Mouse (Mus musculus): ENCODE measurements around the gene Gclc. TPM values are rescaled to one million over a fixed set of nuclear protein-coding genes. Genes with fewer than 3 reads are reported as not detected.

Gclc gene
- polyA plus RNA-seq (2016; fragmentation: Nextera tagmentation; extraction: Ambion mirVana): 12.6 and 12.9 TPM in 2 replicates

DNA sequence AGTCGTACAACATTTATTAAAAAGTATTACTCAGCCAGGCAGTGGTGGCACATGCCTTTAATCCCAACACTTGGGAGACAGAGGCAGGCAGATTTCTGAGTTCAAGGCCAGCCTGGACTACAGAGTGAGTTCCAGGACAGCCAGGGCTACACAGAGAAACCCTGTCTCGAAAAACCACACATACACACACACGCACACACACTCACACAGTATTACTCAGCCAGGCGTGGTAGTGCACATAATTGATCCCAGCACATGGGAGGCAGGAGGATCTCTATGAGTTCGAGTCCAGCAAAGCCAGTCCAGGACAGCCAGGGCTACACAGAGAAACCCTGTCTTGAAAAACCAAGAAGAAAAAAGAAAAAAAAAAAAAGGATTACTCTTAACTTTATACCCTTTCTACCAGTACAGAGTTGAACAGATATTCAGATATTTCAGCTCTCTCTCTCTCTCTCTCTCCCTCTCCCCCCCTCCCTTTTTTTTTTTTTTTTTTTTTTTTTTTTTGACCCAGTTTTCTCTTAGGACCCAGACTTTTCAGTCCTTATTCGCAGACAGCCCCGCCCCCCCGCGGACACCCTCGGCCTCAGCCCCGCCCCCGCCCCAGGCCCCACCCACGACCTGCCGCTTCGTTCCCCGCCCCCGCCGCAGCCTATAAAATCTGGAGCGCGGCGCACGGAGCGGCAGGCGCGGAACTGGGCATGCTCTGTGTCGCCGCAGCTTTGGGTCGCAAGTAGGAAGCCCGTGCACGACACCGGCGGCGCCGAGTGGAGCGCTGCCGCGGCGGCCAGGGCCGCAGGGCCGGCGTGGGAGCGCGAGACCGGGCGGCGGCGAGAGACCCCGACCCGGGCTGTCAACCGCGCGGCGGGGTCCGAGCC, at the start of gene Gclc:
TSS of gene Gclc (plus strand) at position 683 of the 875 bp plus-strand sequence.
- peak; percentile 94 for DNase-seq (ENCODE audit: low spot score)
- H3K9me3 ChIP-seq (replicated peaks): no peaks in the 10 kb centered on the region
- peaks cover 26% of the 10 kb centered on the region for H3K4me1 ChIP-seq
- no peaks in the 10 kb centered on the region for H3K36me3 ChIP-seq
- H3K27ac ChIP-seq: peak within 1 kb of the TSS; percentile 95
- WGBS: 8% methylated on average over 53 of the region's 54 CpGs
- H3K4me3 ChIP-seq: peak within 1 kb of the TSS; percentile 85
- H3K27me3 ChIP-seq (ENCODE audit: low read depth, poor library complexity, severe bottlenecking): no peaks in the 10 kb centered on the region

GRCm38 (mm10) chr9:77706515-77706914, 47.8 kb upstream of the Gclc start:
- no peak overlapping the region for H3K27ac ChIP-seq
- H3K9me3 ChIP-seq (replicated peaks): no peaks in the 10 kb centered on the region
- 86% methylated on average over 6 of the region's 6 CpGs for WGBS
- H3K27me3 ChIP-seq (ENCODE audit: low read depth, poor library complexity, severe bottlenecking): no peaks in the 10 kb centered on the region
- no peaks in the 10 kb centered on the region for H3K4me1 ChIP-seq
- no peak overlapping the region for H3K4me3 ChIP-seq
- no peak for DNase-seq (ENCODE audit: low spot score)
- no peaks in the 10 kb centered on the region for H3K36me3 ChIP-seq

- 89% methylated on average over 9 of the region's 9 CpGs for WGBS
- Histone ChIP-seq H3K36me3 (no peaks in the 10 kb centered on the region), H3K27me3 (ENCODE audit: low read depth, poor library complexity, severe bottlenecking) (no peaks in the 10 kb centered on the region), H3K4me1 (no peaks in the 10 kb centered on the region), H3K9me3 (replicated peaks) (no peaks in the 10 kb centered on the region), H3K27ac (no peak overlapping the region), H3K4me3 (no peak overlapping the region)
- DNase-seq (ENCODE audit: low spot score): no peak
Measured at GRCm38 (mm10) chr9:77707433-77708139, 46.7 kb upstream of the Gclc start.

GRCm38 (mm10) chr9:77708950-77709349, 45.4 kb upstream of the Gclc start:
- WGBS: 83% methylated on average over 5 of the region's 5 CpGs
- Histone ChIP-seq H3K27ac (no peak overlapping the region), H3K9me3 (replicated peaks) (no peaks in the 10 kb centered on the region), H3K27me3 (ENCODE audit: low read depth, poor library complexity, severe bottlenecking) (no peaks in the 10 kb centered on the region), H3K4me3 (no peak overlapping the region), H3K4me1 (no peaks in the 10 kb centered on the region), H3K36me3 (no peaks in the 10 kb centered on the region)
- no peak for DNase-seq (ENCODE audit: low spot score)

DNA sequence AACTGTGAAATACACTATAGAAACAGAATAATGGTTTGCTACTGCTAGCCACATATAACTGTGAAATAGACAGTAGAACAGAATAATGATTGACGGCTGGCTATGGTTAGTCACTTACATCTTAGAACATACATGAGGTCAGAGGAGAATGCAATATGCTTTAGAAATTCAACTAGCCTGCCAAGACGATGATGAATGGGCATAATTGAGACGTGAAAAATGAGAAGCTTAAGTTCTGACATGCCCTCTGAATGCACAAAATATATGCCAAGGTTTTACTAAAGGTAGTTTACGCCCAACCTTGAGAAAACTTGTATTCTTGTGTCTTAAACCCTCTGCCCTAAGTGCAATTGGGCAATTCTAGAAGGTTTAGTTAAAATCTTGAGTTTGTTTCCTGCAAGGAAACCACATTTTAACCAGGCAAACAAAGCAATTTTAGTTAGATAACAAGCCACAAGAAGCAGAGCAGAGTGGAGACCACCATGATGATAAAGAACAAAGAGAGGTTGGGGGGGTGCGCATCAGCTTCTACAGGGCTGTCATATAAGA, 43.2 kb upstream of the Gclc start:
- H3K4me3 ChIP-seq: no peak overlapping the region
- H3K36me3 ChIP-seq: no peaks in the 10 kb centered on the region
- no peak for DNase-seq (ENCODE audit: low spot score)
- 95% methylated on average over 5 of the region's 5 CpGs for WGBS
- no peaks in the 10 kb centered on the region for H3K4me1 ChIP-seq
- no peaks in the 10 kb centered on the region for H3K27me3 ChIP-seq (ENCODE audit: low read depth, poor library complexity, severe bottlenecking)
- no peak overlapping the region for H3K27ac ChIP-seq
- no peaks in the 10 kb centered on the region for H3K9me3 ChIP-seq (replicated peaks)

DNA sequence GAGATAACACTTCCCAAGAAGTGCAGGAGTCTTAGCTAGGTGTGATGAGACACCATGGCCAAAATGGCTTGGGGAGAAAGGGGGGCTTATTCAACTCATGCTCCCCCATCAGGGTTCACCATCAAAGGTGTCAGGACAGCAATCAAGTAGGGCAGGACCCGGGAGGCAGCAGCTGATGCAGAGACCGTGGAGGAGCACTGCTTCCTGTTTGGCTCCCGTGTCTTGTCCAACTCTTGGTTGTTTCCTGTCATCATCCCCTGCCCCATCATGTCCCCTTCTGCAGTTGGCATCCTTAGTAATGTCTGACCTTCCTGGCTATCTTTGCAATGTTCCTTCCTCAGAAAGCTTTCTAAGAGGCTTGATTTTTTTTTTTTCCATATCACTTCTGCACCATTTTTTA, 41.5 kb upstream of the Gclc start:
- Histone ChIP-seq H3K9me3 (replicated peaks) (no peaks in the 10 kb centered on the region), H3K4me1 (no peaks in the 10 kb centered on the region), H3K36me3 (no peaks in the 10 kb centered on the region), H3K27ac (no peak overlapping the region), H3K4me3 (no peak overlapping the region), H3K27me3 (ENCODE audit: low read depth, poor library complexity, severe bottlenecking) (no peaks in the 10 kb centered on the region)
- 60% methylated on average over 3 of the region's 3 CpGs for WGBS
- no peak for DNase-seq (ENCODE audit: low spot score)

DNA sequence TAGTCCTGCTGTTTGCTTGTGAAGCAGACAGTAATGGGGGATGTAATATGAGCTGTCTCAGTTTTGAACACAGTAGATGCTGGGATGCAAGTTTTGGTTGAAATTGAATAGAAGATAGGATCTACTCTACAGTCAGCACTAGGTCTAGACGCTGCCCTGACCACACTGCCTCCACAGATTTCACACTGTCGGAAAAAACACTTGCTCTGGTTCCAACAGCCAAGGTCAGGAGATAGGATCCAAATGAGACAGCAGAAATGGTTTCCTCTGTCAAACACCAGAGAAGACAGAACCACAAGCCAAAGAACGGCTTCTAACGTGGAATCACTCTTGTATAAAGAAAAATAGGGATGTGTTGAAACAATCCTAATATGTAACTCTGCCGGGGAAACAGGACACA, 41.0 kb upstream of the Gclc start:
- no peaks in the 10 kb centered on the region for H3K4me1 ChIP-seq
- no peaks in the 10 kb centered on the region for H3K9me3 ChIP-seq (replicated peaks)
- no peaks in the 10 kb centered on the region for H3K27me3 ChIP-seq (ENCODE audit: low read depth, poor library complexity, severe bottlenecking)
- 86% methylated on average over 5 of the region's 5 CpGs for WGBS
- no peak overlapping the region for H3K4me3 ChIP-seq
- no peak for DNase-seq (ENCODE audit: low spot score)
- H3K36me3 ChIP-seq: no peaks in the 10 kb centered on the region
- no peak overlapping the region for H3K27ac ChIP-seq

GRCm38 (mm10) chr9:77715262-77715661, 39.1 kb upstream of the Gclc start:
- H3K4me1 ChIP-seq: no peaks in the 10 kb centered on the region
- no peak for DNase-seq (ENCODE audit: low spot score)
- H3K27ac ChIP-seq: no peak overlapping the region
- H3K36me3 ChIP-seq: no peaks in the 10 kb centered on the region
- 94% methylated on average over 2 of the region's 2 CpGs for WGBS
- H3K4me3 ChIP-seq: no peak overlapping the region
- no peaks in the 10 kb centered on the region for H3K9me3 ChIP-seq (replicated peaks)
- H3K27me3 ChIP-seq (ENCODE audit: low read depth, poor library complexity, severe bottlenecking): no peaks in the 10 kb centered on the region

- 93% methylated on average over 1 of the region's 1 CpGs for WGBS
- Histone ChIP-seq H3K9me3 (replicated peaks) (no peaks in the 10 kb centered on the region), H3K4me1 (no peaks in the 10 kb centered on the region), H3K27ac (no peak overlapping the region), H3K36me3 (no peaks in the 10 kb centered on the region), H3K4me3 (no peak overlapping the region), H3K27me3 (ENCODE audit: low read depth, poor library complexity, severe bottlenecking) (no peaks in the 10 kb centered on the region)
- no peak for DNase-seq (ENCODE audit: low spot score)
Measured at GRCm38 (mm10) chr9:77716009-77716408, 38.3 kb upstream of the Gclc start.

DNA sequence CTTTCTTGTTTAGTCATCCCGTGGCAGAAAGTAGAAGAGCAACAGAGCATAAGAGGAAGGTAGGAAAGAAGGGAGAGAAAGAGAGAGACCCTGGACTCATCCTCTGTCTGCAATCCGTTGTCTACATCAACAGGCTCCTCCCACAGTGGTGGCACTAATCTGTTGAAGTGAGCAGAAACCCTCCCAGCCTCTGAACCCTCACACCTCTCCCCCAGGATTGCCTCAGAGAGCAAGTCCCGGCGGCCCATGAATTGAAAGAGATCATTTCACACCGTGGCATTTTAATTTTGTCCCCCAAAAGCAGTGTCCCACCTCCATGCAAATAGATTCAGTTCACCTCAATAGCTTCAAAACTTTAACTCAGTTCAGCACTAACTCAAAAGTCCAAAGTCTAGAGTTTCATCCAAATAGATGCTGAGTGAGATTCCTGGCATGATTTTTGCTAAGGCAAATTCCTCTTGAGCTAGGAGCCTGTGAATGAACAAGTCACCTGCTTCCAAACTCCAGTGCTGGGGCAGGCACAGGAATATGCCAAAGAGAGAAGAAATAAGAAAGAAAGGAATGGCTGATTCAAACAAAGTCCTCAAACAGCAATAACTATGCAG, 36.4 kb upstream of the Gclc start:
- Histone ChIP-seq H3K9me3 (replicated peaks) (no peaks in the 10 kb centered on the region), H3K4me3 (no peak overlapping the region), H3K27ac (no peak overlapping the region), H3K27me3 (ENCODE audit: low read depth, poor library complexity, severe bottlenecking) (no peaks in the 10 kb centered on the region), H3K4me1 (no peaks in the 10 kb centered on the region), H3K36me3 (no peaks in the 10 kb centered on the region)
- 52% methylated on average over 5 of the region's 5 CpGs for WGBS
- no peak for DNase-seq (ENCODE audit: low spot score)

DNA sequence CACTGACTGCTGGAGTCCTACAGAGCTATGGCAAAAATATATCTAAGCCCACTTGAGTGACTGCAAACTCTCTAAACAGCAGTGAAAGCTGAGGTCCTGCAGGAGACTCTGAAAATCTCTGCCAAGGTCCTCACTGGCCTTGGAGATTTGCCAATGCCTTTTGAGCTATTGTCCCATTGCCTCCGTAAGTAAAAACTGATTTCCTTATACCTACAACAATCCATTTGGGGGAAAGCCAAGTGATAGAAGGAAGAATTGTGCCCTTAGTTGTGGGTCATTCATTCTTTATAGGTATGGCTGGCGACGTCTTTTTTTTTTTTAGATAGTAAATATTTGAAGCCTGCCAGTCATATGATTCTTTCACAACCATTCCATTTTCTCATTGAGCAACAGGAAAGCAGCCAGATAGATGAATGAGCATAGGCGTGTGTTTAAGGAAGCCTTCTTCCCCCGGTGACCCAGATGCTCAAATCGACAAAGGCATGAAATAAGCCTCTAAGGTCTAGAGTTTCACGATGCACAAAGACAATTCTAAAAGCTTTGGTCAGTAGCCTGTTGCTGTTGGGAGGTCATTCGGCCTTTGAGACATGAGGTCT, 35.4 kb upstream of the Gclc start:
- DNase-seq (ENCODE audit: low spot score): no peak

GRCm38 (mm10) chr9:77719675-77720074, 34.7 kb upstream of the Gclc start:
- WGBS: 93% methylated on average over 1 of the region's 1 CpGs
- DNase-seq (ENCODE audit: low spot score): no peak
- no peak overlapping the region for H3K4me3 ChIP-seq
- H3K9me3 ChIP-seq (replicated peaks): no peaks in the 10 kb centered on the region
- no peaks in the 10 kb centered on the region for H3K4me1 ChIP-seq
- no peaks in the 10 kb centered on the region for H3K27me3 ChIP-seq (ENCODE audit: low read depth, poor library complexity, severe bottlenecking)
- H3K36me3 ChIP-seq: no peaks in the 10 kb centered on the region
- no peak overlapping the region for H3K27ac ChIP-seq

More for the DNA sequence above, 35.4 kb upstream of the Gclc start:
- 87% methylated on average over 8 of the region's 8 CpGs for WGBS
- Histone ChIP-seq H3K36me3 (no peaks in the 10 kb centered on the region), H3K4me3 (no peak overlapping the region), H3K27me3 (ENCODE audit: low read depth, poor library complexity, severe bottlenecking) (no peaks in the 10 kb centered on the region), H3K27ac (no peak overlapping the region), H3K4me1 (no peaks in the 10 kb centered on the region), H3K9me3 (replicated peaks) (no peaks in the 10 kb centered on the region)

Data from limb, embryonic 10.5 days (tissue).